In the genomic region with DNA sequence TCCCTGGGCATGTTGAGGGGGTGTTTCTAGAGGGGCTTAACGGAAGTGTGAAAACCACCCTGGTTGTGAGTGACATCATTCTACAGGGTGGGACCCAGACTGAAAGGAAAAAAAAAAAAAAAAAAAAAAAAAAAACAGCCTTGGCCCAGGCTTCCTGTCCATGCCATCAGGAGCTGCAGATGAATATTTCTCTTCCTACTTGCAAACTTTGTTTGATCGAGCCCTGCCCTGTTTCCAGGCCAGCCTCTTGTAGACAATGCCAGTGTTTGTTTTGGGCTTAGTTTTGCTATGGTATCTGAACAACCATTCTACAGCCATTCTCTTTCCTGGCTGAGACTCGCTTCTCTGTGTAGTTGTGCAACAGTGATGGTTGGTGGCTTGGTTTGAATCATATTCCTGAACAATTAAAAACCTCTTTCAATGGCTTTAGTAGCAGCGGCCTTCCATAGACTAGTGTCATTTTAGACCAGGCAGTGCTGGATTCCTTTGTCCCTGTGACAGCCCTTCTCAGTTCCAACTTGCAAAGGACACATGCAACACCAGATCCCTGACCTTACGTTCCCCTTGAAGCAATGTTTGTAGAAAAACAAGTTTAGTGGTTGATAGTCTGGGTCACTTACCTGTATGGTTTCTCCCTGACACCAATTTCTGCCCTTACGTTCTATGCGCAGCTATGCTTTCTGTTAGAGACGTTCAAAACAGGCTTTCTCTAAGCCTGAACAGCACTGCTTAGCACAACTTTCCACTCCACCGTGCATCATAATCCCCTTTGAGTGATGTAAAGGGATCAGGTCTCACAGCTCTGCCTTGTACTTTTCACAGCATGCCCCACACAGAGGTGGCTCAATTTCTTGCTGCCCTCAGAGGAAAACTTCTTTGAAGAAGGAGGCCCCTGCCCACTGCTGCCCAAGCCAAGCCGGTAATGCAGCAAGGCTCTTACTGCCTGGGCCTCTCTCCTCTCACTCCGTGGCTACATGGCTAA, we compare ENCODE assay signal across 15 mouse cellular contexts. TPM values are rescaled to one million over a fixed set of nuclear protein-coding genes. Genes with fewer than 3 reads are reported as not detected.
A peak's percentile ranks its signal among the peaks of the same experiment; 100 is the strongest.
DNase-seq lines count a peak whose midpoint lies in the region; ATAC-seq and TF ChIP-seq lines count a peak whose summit lies in the region.
"Had no signal": no experiment of that assay in that cellular context is flagged by ENCODE, and none has a peak within 500 bp of the region (broad histone marks: within the 10 kb centered on the region; RNA-seq: fewer than 3 reads in every experiment).

TSS of gene 1700016C15Rik (plus strand) at position 772 of the 982 bp plus-strand sequence.

- ATAC-seq in limb, embryonic 13.5 days (ENCODE audit: low FRiP score, low read depth) = peak; percentile 60
- no peak for ATAC-seq in lung, embryonic 15.5 days (ENCODE audit: borderline replicate concordance, extremely low read depth, low FRiP score, low TSS enrichment)
- no peak for ATAC-seq in kidney, embryonic 16.5 days (ENCODE audit: low FRiP score, low TSS enrichment)
- ATAC-seq in granulocyte monocyte progenitor cell, adult 5-6 weeks (replicated peaks; ENCODE audit: poor library complexity, severe bottlenecking) = no peak

- H3K4me2 ChIP-seq in limb, embryonic 13.5 days (replicated peaks) = no peak within 1 kb of the TSS
- no peak within 1 kb of the TSS for H3K4me2 ChIP-seq in lung, embryonic 15.5 days
- H3K4me2 ChIP-seq in kidney, embryonic 16.5 days (replicated peaks; ENCODE audit: low read depth, low read length) = no peak within 1 kb of the TSS

- no peak within 1 kb of the TSS for H3K4me3 ChIP-seq in limb, embryonic 13.5 days
- H3K4me3 ChIP-seq in limb, embryonic 10.5 days = no peak within 1 kb of the TSS
- H3K4me3 ChIP-seq in lung, embryonic 15.5 days = no peak within 1 kb of the TSS
- no peak within 1 kb of the TSS for H3K4me3 ChIP-seq in kidney, embryonic 16.5 days (ENCODE audit: low read length)

- no peak for TF ChIP-seq CTCF in brain, embryonic 14.5 days (IDR thresholded peaks at IDR 0.05; ENCODE audit: borderline replicate concordance, extremely low read depth, insufficient read depth, insufficient read length)

- no peak for TF ChIP-seq POLR2A in brain, embryonic 14.5 days (IDR thresholded peaks at IDR 0.05; ENCODE audit: borderline replicate concordance, extremely low read depth, insufficient read depth, insufficient read length, poor library complexity, severe bottlenecking)

- DNase-seq in limb, embryonic 10.5 days (ENCODE audit: low spot score) = no peak
- peak; percentile 56 for DNase-seq in brain, embryonic 14.5 days (ENCODE audit: low read depth)
- peak; percentile 17 for DNase-seq in retina, embryonic 14.5 days (ENCODE audit: low spot score)
- DNase-seq in natural killer cell, adult 2 months (ENCODE audit: low spot score in 2 of 2) = no peak
- DNase-seq: adrenal gland, postnatal 14 days; cerebellum, adult 11-12 months; kidney, adult 11 months; layer of hippocampus, adult 9-11 months had no signal

- no peak within 1 kb of the TSS for H3K27ac ChIP-seq in limb, embryonic 13.5 days
- no peak within 1 kb of the TSS for H3K27ac ChIP-seq in limb, embryonic 10.5 days
- H3K27ac ChIP-seq in lung, embryonic 15.5 days = peak within 1 kb of the TSS; percentile 24; the same call in 1 of the 2 replicates
- H3K27ac ChIP-seq in kidney, embryonic 16.5 days (ENCODE audit: low read length) = no peak within 1 kb of the TSS
- H3K27ac ChIP-seq: macrophage had no signal

- no peak within 1 kb of the TSS for H3K9ac ChIP-seq in limb, embryonic 13.5 days
- H3K9ac ChIP-seq in lung, embryonic 15.5 days = no peak within 1 kb of the TSS
- no peak within 1 kb of the TSS for H3K9ac ChIP-seq in kidney, embryonic 16.5 days (replicated peaks; ENCODE audit: low read length)

- 0 out of 2 replicates have a peak, but pooled peaks cover 6% of the 10 kb centered on the region for H3K9me3 ChIP-seq in limb, embryonic 13.5 days
- H3K9me3 ChIP-seq in limb, embryonic 10.5 days (replicated peaks) = no peaks in the 10 kb centered on the region
- H3K9me3 ChIP-seq in lung, embryonic 15.5 days = no peaks in the 10 kb centered on the region
- H3K9me3 ChIP-seq in kidney, embryonic 16.5 days (ENCODE audit: low read length) = peaks cover 9% of the 10 kb centered on the region

- H3K36me3 ChIP-seq in limb, embryonic 13.5 days = peaks cover 2% of the 10 kb centered on the region; the same call in 1 of the 2 replicates
- no peaks in the 10 kb centered on the region for H3K36me3 ChIP-seq in limb, embryonic 10.5 days
- H3K36me3 ChIP-seq in lung, embryonic 15.5 days = no peaks in the 10 kb centered on the region
- no peaks in the 10 kb centered on the region for H3K36me3 ChIP-seq in kidney, embryonic 16.5 days (ENCODE audit: insufficient read depth, low read length)

- no peaks in the 10 kb centered on the region for H3K27me3 ChIP-seq in limb, embryonic 13.5 days
- no peaks in the 10 kb centered on the region for H3K27me3 ChIP-seq in limb, embryonic 10.5 days (ENCODE audit: low read depth, poor library complexity, severe bottlenecking)
- H3K27me3 ChIP-seq in lung, embryonic 15.5 days = no peaks in the 10 kb centered on the region
- H3K27me3 ChIP-seq in kidney, embryonic 16.5 days (ENCODE audit: insufficient read depth, low read length) = no peaks in the 10 kb centered on the region

- 68% methylated on average over 11 of the region's 11 CpGs for WGBS in limb, embryonic 13.5 days
- 85% methylated on average over 11 of the region's 11 CpGs for WGBS in limb, embryonic 10.5 days
- 56% methylated on average over 11 of the region's 11 CpGs for WGBS in lung, embryonic 15.5 days
- WGBS in kidney, embryonic 16.5 days = 70% methylated on average over 11 of the region's 11 CpGs

- no peaks in the 10 kb centered on the region; the same call in 1 of the 2 replicates for H3K4me1 ChIP-seq in limb, embryonic 13.5 days
- no peaks in the 10 kb centered on the region for H3K4me1 ChIP-seq in limb, embryonic 10.5 days
- H3K4me1 ChIP-seq in lung, embryonic 15.5 days = no peaks in the 10 kb centered on the region; the same call in 1 of the 2 replicates
- no peaks in the 10 kb centered on the region for H3K4me1 ChIP-seq in kidney, embryonic 16.5 days (ENCODE audit: insufficient read depth, low read length)

RNA-seq across cellular contexts. Expression of gene 1700016C15Rik, which starts in this region (rescaled TPM):
- not detected in 2 replicates for polyA plus RNA-seq in limb, embryonic 13.5 days (2015; fragmentation: Nextera tagmentation; extraction: Ambion mirVana)
- polyA plus RNA-seq in limb, embryonic 10.5 days (2016; fragmentation: Nextera tagmentation; extraction: Ambion mirVana) = not detected in 2 replicates
- not detected in 2 replicates for polyA plus RNA-seq in brain, embryonic 14.5 days (2012; rRNA removed)
- polyA plus RNA-seq in lung, embryonic 15.5 days (2015; fragmentation: Nextera tagmentation; extraction: Ambion mirVana) = 0.21 and 0.74 TPM in 2 replicates
- 0.55 and 0.71 TPM in 2 replicates for polyA plus RNA-seq in kidney, embryonic 16.5 days (2015; fragmentation: Nextera tagmentation; extraction: Ambion mirVana)
- total RNA-seq in granulocyte monocyte progenitor cell, adult 5-6 weeks (2014; fragmentation: Nextera tagmentation) = not detected in 2 replicates
- not detected in 2 replicates for total RNA-seq in granulocyte monocyte progenitor cell, adult 5-6 weeks (2017)
- total RNA-seq: adrenal gland, postnatal 14 days; hematopoietic stem cell, adult 5-6 weeks; left cerebral cortex, postnatal 36 days had no signal
- polyA plus RNA-seq: macrophage had no signal

Comparison
In these comparisons a context has a peak if more than half of its experiments do, and no peak if none do; other contexts are left out.
1. Peak in ATAC-seq in limb, embryonic 13.5 days; RNA of the gene not detected or under 1 TPM.
2. Peak in DNase-seq in brain, embryonic 14.5 days; RNA of the gene not detected or under 1 TPM.